Mouse (Mus musculus): ENCODE measurements at regions not wholly inside any gene's neighbourhood (a gene's known extent, or its start where the extent isn't known, plus 50 kb on each side); places are given as distances from the start of the nearest gene placed in this dataset.

DNA sequence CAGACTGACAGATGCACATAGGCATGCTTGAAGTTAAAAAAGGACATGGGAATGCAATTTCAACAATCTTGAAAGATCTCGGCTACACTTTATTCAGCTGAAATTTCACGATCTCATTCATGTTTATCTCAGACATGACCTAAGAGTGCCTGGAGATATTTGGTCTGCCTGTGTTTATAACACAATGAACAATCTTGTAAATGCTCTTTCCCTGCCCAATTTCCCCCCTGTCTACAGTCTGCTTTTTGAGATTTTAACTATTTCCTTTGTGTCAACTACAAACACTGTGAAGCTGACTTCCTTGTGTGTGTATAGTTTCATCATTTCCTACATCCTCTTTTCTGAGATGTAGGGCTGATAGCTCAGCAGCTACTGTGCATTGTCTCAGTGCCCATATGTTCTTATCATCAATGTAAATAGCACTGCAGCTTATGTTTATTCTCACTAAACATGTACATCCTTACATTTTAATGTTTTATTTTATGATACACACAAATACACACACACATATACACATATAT, 319.4 kb upstream of the A1bg start:
- no peak overlapping the region for H3K4me2 ChIP-seq
- no peak overlapping the region for H3K9ac ChIP-seq
- no peaks in the 10 kb centered on the region for H3K27me3 ChIP-seq (replicated peaks)
- no peak for ATAC-seq (ENCODE audit: extremely low read depth, insufficient number of reproducible peaks, low FRiP score, low TSS enrichment)
- 50% methylated on average over 2 of the region's 2 CpGs for WGBS
- no peaks in the 10 kb centered on the region for H3K9me3 ChIP-seq
- no peak overlapping the region for H3K27ac ChIP-seq (replicated peaks)
- no peaks in the 10 kb centered on the region for H3K36me3 ChIP-seq
- peaks cover 7% of the 10 kb centered on the region; the same call in 1 of the 2 replicates for H3K4me1 ChIP-seq
- H3K4me3 ChIP-seq, result no peak overlapping the region

GRCm38 (mm10) chr15:61241741-61242140, 318.9 kb upstream of the A1bg start:
- H3K9me3 ChIP-seq, result no peaks in the 10 kb centered on the region
- no peak for ATAC-seq (ENCODE audit: extremely low read depth, insufficient number of reproducible peaks, low FRiP score, low TSS enrichment)
- peaks cover 7% of the 10 kb centered on the region; the same call in 1 of the 2 replicates for H3K4me1 ChIP-seq
- H3K27me3 ChIP-seq (replicated peaks), result no peaks in the 10 kb centered on the region
- H3K36me3 ChIP-seq, result no peaks in the 10 kb centered on the region
- 89% methylated on average over 1 of the region's 1 CpGs for WGBS
- no peak overlapping the region for H3K4me3 ChIP-seq
- no peak overlapping the region for H3K9ac ChIP-seq
- H3K27ac ChIP-seq (replicated peaks), result no peak overlapping the region
- no peak overlapping the region for H3K4me2 ChIP-seq

DNA sequence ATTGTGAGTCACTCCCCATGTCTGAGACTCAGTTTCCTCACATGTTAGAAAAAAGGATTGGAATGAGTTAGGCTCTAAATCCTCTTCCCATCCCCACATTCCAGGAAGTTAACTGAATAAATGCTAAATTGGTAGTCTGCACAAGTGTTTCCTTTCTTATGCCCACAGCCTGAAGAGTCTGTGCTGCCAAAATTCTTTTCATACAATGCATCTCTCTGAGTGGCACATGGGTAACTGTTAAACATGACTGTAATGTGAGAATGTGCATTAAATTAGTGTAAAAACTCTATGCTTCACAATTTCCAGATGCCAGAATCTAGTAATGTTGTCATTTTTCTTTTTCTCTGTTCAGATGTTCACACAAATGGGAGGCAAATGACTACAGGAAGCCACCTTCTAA, 317.5 kb upstream of the A1bg start:
- H3K27ac ChIP-seq (replicated peaks), result no peak overlapping the region
- H3K36me3 ChIP-seq, result no peaks in the 10 kb centered on the region
- no peak for ATAC-seq (ENCODE audit: extremely low read depth, insufficient number of reproducible peaks, low FRiP score, low TSS enrichment)
- H3K27me3 ChIP-seq (replicated peaks), result no peaks in the 10 kb centered on the region
- H3K4me2 ChIP-seq, result no peak overlapping the region
- H3K9ac ChIP-seq, result no peak overlapping the region
- no peaks in the 10 kb centered on the region for H3K9me3 ChIP-seq
- H3K4me1 ChIP-seq, result peaks cover 7% of the 10 kb centered on the region; the same call in 1 of the 2 replicates
- H3K4me3 ChIP-seq, result no peak overlapping the region

DNA sequence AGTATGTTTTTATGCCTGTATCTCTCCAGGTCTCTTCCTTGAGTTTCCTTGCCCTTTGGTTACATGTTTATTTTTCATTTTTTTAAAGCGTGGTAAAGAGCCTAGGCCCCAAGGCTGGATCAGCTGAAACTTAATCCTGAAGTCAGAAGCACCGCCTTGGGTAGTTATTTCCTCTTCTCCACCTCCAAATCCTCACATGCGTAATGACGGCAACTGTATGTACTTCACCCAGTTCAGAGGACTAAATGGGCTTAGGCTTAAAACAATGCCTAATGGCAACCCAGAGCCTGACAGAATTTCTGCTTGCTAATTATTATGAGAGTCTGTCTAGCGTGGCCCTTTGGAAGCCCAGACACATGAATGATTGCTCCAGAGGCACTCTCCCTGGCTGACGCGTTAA, 316.6 kb upstream of the A1bg start:
- 83% methylated on average over 7 of the region's 7 CpGs for WGBS
- no peak overlapping the region for H3K9ac ChIP-seq

DNA sequence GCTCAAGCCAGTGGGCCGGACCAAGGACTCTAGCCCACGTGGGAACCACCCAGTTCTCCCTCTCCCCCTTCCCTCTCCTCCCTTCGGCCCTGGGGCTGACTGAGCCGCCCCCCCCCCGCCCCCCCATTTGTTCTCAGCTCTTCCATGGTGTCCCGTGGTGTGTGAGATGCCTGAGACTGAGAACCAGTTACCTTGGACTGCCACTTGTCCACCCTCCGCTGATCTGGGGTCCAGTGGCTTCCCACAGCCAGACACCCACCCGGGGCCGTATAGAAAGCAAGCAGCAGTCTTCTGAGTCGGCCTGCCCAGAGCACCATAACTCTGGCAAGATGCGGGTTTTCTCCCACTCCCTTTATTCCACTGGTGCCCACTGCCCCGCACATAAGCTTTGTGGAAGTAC, 316.2 kb upstream of the A1bg start:
- no peak for ATAC-seq (ENCODE audit: extremely low read depth, insufficient number of reproducible peaks, low FRiP score, low TSS enrichment)
- no peaks in the 10 kb centered on the region for H3K27me3 ChIP-seq (replicated peaks)
- no peaks in the 10 kb centered on the region for H3K9me3 ChIP-seq
- no peaks in the 10 kb centered on the region for H3K36me3 ChIP-seq
- no peak overlapping the region for H3K4me2 ChIP-seq
- H3K4me3 ChIP-seq, result no peak overlapping the region
- no peak overlapping the region for H3K27ac ChIP-seq (replicated peaks)
- 62% methylated on average over 11 of the region's 12 CpGs for WGBS
- H3K9ac ChIP-seq, result no peak overlapping the region
- H3K4me1 ChIP-seq, result peaks cover 7% of the 10 kb centered on the region; the same call in 1 of the 2 replicates

More for the DNA sequence above, 316.6 kb upstream of the A1bg start:
- Histone ChIP-seq H3K27ac (replicated peaks) (no peak overlapping the region), H3K4me1 (peaks cover 7% of the 10 kb centered on the region; the same call in 1 of the 2 replicates), H3K4me2 (no peak overlapping the region), H3K27me3 (replicated peaks) (no peaks in the 10 kb centered on the region), H3K36me3 (no peaks in the 10 kb centered on the region), H3K4me3 (no peak overlapping the region), H3K9me3 (no peaks in the 10 kb centered on the region)
- no peak for ATAC-seq (ENCODE audit: extremely low read depth, insufficient number of reproducible peaks, low FRiP score, low TSS enrichment)

- no peak overlapping the region for H3K4me2 ChIP-seq
These were observed 306.8 kb upstream of the A1bg start for GRCm38 (mm10) chr15:61229579-61229978.

GRCm38 (mm10) chr15:61222923-61223322, 300.1 kb upstream of the A1bg start:
- Histone ChIP-seq H3K9ac (no peak overlapping the region), H3K27me3 (replicated peaks) (no peaks in the 10 kb centered on the region), H3K4me3 (no peak overlapping the region), H3K9me3 (no peaks in the 10 kb centered on the region), H3K4me2 (no peak overlapping the region), H3K27ac (replicated peaks) (no peak overlapping the region), H3K4me1 (no peaks in the 10 kb centered on the region), H3K36me3 (no peaks in the 10 kb centered on the region)
- no peak for ATAC-seq (ENCODE audit: extremely low read depth, insufficient number of reproducible peaks, low FRiP score, low TSS enrichment)
- WGBS, result 40% methylated on average over 1 of the region's 1 CpGs

More at GRCm38 (mm10) chr15:61229579-61229978, 306.8 kb upstream of the A1bg start:
- Histone ChIP-seq H3K9ac (no peak overlapping the region), H3K36me3 (no peaks in the 10 kb centered on the region), H3K4me3 (no peak overlapping the region), H3K27me3 (replicated peaks) (no peaks in the 10 kb centered on the region), H3K4me1 (peaks cover 12% of the 10 kb centered on the region), H3K27ac (replicated peaks) (peak overlapping the region; percentile 55), H3K9me3 (no peaks in the 10 kb centered on the region)
- WGBS, result 42% methylated on average over 3 of the region's 3 CpGs
- ATAC-seq (ENCODE audit: extremely low read depth, insufficient number of reproducible peaks, low FRiP score, low TSS enrichment), result no peak

DNA sequence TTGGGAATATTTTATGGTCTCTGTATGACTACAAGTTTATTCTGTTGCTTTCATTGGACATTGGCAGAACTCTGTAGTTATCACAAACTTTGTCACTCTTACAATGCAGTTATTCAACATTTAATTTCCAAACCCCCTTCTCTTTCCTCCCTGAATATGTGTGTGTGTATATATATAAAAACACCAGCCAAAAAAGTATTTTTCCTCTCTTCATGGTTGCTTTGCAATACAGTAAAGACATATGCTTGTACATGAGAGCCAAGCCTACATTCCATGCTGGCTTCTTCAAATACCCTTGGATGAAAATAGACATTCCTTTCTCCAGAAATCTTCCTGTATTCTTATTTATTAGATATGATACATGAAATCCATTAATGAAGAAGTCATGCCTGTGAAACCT, 287.3 kb upstream of the A1bg start:
- no peak overlapping the region for H3K4me2 ChIP-seq
- ATAC-seq (ENCODE audit: extremely low read depth, insufficient number of reproducible peaks, low FRiP score, low TSS enrichment), result no peak
- H3K27me3 ChIP-seq (replicated peaks), result no peaks in the 10 kb centered on the region
- H3K36me3 ChIP-seq, result no peaks in the 10 kb centered on the region
- H3K9me3 ChIP-seq, result no peaks in the 10 kb centered on the region
- no peak overlapping the region for H3K9ac ChIP-seq
- H3K27ac ChIP-seq (replicated peaks), result no peak overlapping the region
- H3K4me3 ChIP-seq, result no peak overlapping the region
- no peaks in the 10 kb centered on the region for H3K4me1 ChIP-seq

DNA sequence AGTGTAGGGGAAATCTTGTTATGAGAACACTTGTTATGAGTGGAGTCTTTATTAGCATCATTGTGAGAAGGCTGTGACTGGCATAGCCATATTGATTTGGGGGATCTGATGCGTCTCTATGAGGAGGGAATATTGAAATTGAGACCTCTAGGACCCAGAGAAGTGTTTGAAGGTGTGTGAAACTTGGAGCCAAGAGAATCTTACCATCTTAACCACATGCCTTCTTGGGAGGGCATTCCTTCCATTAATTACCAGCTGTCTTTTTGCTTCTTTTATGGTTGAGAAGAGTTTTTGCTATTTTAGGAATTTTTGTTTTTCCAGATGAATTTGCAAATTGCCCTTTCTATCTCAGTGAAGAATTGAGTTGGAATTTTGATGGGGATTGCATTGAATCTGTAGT, 267.2 kb upstream of the A1bg start:
- no peak for ATAC-seq (ENCODE audit: extremely low read depth, insufficient number of reproducible peaks, low FRiP score, low TSS enrichment)
- Histone ChIP-seq H3K9me3 (no peaks in the 10 kb centered on the region), H3K27me3 (replicated peaks) (no peaks in the 10 kb centered on the region), H3K36me3 (no peaks in the 10 kb centered on the region), H3K4me2 (no peak overlapping the region), H3K9ac (no peak overlapping the region), H3K27ac (replicated peaks) (no peak overlapping the region), H3K4me3 (no peak overlapping the region), H3K4me1 (0 out of 2 replicates have a peak, but pooled peaks cover 5% of the 10 kb centered on the region)
- WGBS, result 63% methylated on average over 1 of the region's 1 CpGs

- WGBS, result 45% methylated on average over 8 of the region's 8 CpGs
These were observed 266.7 kb upstream of the A1bg start for GRCm38 (mm10) chr15:61189481-61189880.

DNA sequence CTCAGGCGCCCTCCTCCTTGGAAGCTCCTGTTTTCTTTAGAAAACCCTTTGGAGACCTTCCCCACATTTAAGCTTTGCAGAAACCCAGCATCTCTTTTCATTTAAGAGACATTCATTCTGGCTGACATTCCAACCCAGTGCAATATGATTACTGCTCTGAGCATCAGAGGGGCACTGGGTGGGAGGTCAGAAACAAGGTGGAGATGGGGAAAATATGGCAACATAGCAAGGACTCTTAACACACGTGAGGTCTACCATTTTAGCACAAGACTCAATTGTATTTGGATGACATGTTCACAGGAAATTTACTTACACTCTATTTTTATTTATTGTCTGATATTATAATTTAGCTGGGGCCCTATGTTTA, 261.8 kb upstream of the A1bg start:
- Histone ChIP-seq H3K9ac (no peak overlapping the region), H3K4me1 (peaks cover 11% of the 10 kb centered on the region; the same call in 1 of the 2 replicates), H3K4me2 (no peak overlapping the region), H3K27ac (replicated peaks) (no peak overlapping the region), H3K4me3 (no peak overlapping the region), H3K27me3 (replicated peaks) (no peaks in the 10 kb centered on the region), H3K9me3 (no peaks in the 10 kb centered on the region), H3K36me3 (no peaks in the 10 kb centered on the region)
- WGBS, result 66% methylated on average over 2 of the region's 2 CpGs
- ATAC-seq (ENCODE audit: extremely low read depth, insufficient number of reproducible peaks, low FRiP score, low TSS enrichment), result no peak

More at GRCm38 (mm10) chr15:61189481-61189880, 266.7 kb upstream of the A1bg start:
- Histone ChIP-seq H3K4me1 (0 out of 2 replicates have a peak, but pooled peaks cover under 1% of the 10 kb centered on the region), H3K4me2 (no peak overlapping the region), H3K4me3 (no peak overlapping the region), H3K27me3 (replicated peaks) (no peaks in the 10 kb centered on the region), H3K36me3 (no peaks in the 10 kb centered on the region), H3K27ac (replicated peaks) (no peak overlapping the region), H3K9me3 (no peaks in the 10 kb centered on the region), H3K9ac (no peak overlapping the region)
- no peak for ATAC-seq (ENCODE audit: extremely low read depth, insufficient number of reproducible peaks, low FRiP score, low TSS enrichment)

GRCm38 (mm10) chr15:61183751-61184596, 261.2 kb upstream of the A1bg start:
- Histone ChIP-seq H3K9me3 (no peaks in the 10 kb centered on the region), H3K27ac (replicated peaks) (peak overlapping the region; percentile 39; the same call in 1 of the 2 replicates), H3K4me1 (peaks cover 11% of the 10 kb centered on the region; the same call in 1 of the 2 replicates), H3K9ac (no peak overlapping the region), H3K4me2 (no peak overlapping the region), H3K36me3 (no peaks in the 10 kb centered on the region), H3K4me3 (no peak overlapping the region), H3K27me3 (replicated peaks) (no peaks in the 10 kb centered on the region)
- WGBS, result 71% methylated on average over 11 of the region's 11 CpGs
- no peak for ATAC-seq (ENCODE audit: extremely low read depth, insufficient number of reproducible peaks, low FRiP score, low TSS enrichment)

Measured in heart, embryonic 13.5 days (tissue).